Mouse (Mus musculus) heart, postnatal 0 days (tissue): ENCODE measurements around the gene Muc2.

Experiments used
- CTCF ChIP-seq: IDR thresholded peaks from 2 replicates; pipeline ENCODE4 v1.5.1; 2016; ENCODE audit warnings: antibody characterized with exemption, control low read depth, low read depth
- EP300 ChIP-seq: IDR thresholded peaks from 2 replicates; pipeline ENCODE4 v1.6.1; 2016; ENCODE audit warnings: antibody characterized with exemption, low read depth

GRCm38 (mm10) chr7:141758291-141758690 lies 68.2 kb downstream of the Muc2 start:
- no peak for TF ChIP-seq CTCF
- no peak for TF ChIP-seq EP300
